Mouse (Mus musculus) cerebellum, adult 2 months (tissue): ENCODE results near the gene Ube2f. TPM values are rescaled to one million over a fixed set of nuclear protein-coding genes. Genes with fewer than 3 reads are reported as not detected.
A peak's percentile ranks its signal among the peaks of the same experiment; 100 is the strongest.

ENCODE experiments used
- DNase-seq, 2 experiments: peaks; one replicate each; pipeline ENCODE4 v3.0.0; 2021
- H3K27ac ChIP-seq: fragments of 200-500 bp; 2 replicates; pipeline ENCODE4 v1.5.1; 2012; ENCODE audit warnings: low read length, control low read depth, inconsistent platforms; ENCODE audit not compliant: insufficient read depth
- H3K27me3 ChIP-seq: fragments of 200-500 bp; 2 replicates; pipeline ENCODE4 v1.6.1; 2012; ENCODE audit warnings: inconsistent platforms, mild to moderate bottlenecking, low read length, moderate library complexity; ENCODE audit not compliant: control insufficient read depth, insufficient read depth
- H3K4me1 ChIP-seq: fragments of 200-500 bp; 2 replicates; pipeline ENCODE4 v1.6.1; 2011; ENCODE audit warnings: low read length; ENCODE audit not compliant: control insufficient read depth, insufficient read depth
- H3K4me3 ChIP-seq: fragments of 200-500 bp; replicated peaks from 2 replicates; pipeline ENCODE3; 2011; ENCODE audit warnings: mild to moderate bottlenecking, low read depth, low read length, control low read depth; ENCODE audit not compliant: insufficient read depth
- CTCF ChIP-seq: fragments of 200-500 bp; IDR thresholded peaks from 2 replicates; pipeline ENCODE4 v1.5.1; 2011; ENCODE audit warnings: low read depth, mild to moderate bottlenecking, control low read depth, low read length, moderate library complexity, borderline replicate concordance; ENCODE audit not compliant: insufficient read depth
- POLR2A ChIP-seq: fragments of 200-500 bp; IDR thresholded peaks from 2 replicates; pipeline ENCODE4 v1.6.1; 2011; ENCODE audit warnings: low read length, control low read depth, borderline replicate concordance; ENCODE audit not compliant: insufficient read depth
- WGBS: fragments of 180-500 bp; shearing (Covaris S2); methylation state at CpG from one replicate; pipeline ENCODE4 v1.1.7; 2018; 5-methylcytosine and 5-hydroxymethylcytosine counted together
- polyA plus RNA-seq: library from polyadenylated mRNA; depleted of rRNA; stranded (reverse); fragments of >200 nt; gene quantifications from 2 replicates; pipeline ENCODE4 v1.2.3, GENCODE M21; 2012; rRNA removed

Ube2f gene
- polyA plus RNA-seq, result 70.7 and 72.3 TPM in 2 replicates

DNA sequence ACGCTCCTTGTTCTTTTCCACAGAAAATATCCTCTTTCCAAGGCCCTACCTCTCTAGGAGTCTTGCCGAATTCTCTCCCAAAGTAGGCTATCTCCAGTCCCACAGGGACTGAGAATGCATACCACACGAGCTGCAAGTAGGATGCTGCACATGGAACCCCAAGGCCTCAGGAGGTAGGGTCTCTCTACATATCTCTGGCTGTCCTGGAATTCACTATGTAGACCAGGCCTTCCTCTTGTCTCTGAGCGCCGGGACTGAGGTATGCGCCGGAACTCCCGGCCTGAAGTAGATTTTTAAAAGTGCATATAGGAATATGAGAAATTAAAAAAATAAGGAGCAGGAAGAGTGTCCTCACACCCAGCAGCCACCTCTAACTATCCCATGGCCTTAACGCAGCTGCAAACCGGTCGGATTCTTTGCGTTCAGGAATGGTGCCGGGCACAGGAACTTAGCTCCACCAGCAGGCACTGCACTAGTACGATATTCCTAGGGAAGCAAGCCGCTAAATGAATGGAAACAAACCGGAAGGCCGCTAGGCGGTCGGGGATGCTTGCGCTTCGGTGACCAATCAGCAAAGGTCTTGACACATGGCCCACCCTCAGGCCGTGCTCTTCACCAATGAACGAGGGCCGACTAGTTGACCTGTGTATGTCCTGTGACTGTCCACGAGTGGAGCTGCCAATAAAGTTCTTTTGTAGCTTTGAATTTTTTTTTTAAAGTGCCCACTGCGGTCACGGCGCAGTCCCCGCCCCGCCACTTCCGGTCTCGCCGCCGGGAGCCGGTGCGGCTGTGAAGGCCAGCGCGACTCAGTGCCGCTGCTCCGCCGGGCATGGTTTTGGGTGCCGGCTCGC is at the start of gene Ube2f:
Gene Ube2f, plus strand, starts transcription at position 741 of the 851 bp plus-strand sequence.
- Histone ChIP-seq H3K4me1 (peaks cover 9% of the 10 kb centered on the region; the same call in 1 of the 2 replicates), H3K4me3 (peak within 1 kb of the TSS; percentile 72), H3K27ac (peak within 1 kb of the TSS; percentile 52), H3K27me3 (no peaks in the 10 kb centered on the region)
- WGBS, result 1% methylated on average over 43 of the region's 43 CpGs
- peak; percentile 93 for TF ChIP-seq POLR2A
- peak; percentile 30; the same call in 1 of the 2 replicates for TF ChIP-seq CTCF
- peak; percentile 95 to 99 for DNase-seq

GRCm38 (mm10) chr1:91201122-91201521 is 49.0 kb upstream of the Ube2f start:
- TF ChIP-seq CTCF (no peak), POLR2A (no peak)
- H3K27ac ChIP-seq, result no peak overlapping the region

GRCm38 (mm10) chr1:91204221-91204765 is 45.8 kb upstream of the Ube2f start:
- H3K27ac ChIP-seq, result no peak overlapping the region
- H3K4me3 ChIP-seq, result no peak overlapping the region
- DNase-seq, result no peak
- no peaks in the 10 kb centered on the region for H3K27me3 ChIP-seq
- WGBS, result 87% methylated on average over 5 of the region's 5 CpGs
- H3K4me1 ChIP-seq, result peaks cover 8% of the 10 kb centered on the region
- no peak for TF ChIP-seq POLR2A
- TF ChIP-seq CTCF, result no peak

More at GRCm38 (mm10) chr1:91201122-91201521, 49.0 kb upstream of the Ube2f start:
- 61% methylated on average over 3 of the region's 3 CpGs for WGBS
- no peak for DNase-seq
- no peaks in the 10 kb centered on the region for H3K4me1 ChIP-seq
- no peak overlapping the region for H3K4me3 ChIP-seq
- H3K27me3 ChIP-seq, result no peaks in the 10 kb centered on the region

DNA sequence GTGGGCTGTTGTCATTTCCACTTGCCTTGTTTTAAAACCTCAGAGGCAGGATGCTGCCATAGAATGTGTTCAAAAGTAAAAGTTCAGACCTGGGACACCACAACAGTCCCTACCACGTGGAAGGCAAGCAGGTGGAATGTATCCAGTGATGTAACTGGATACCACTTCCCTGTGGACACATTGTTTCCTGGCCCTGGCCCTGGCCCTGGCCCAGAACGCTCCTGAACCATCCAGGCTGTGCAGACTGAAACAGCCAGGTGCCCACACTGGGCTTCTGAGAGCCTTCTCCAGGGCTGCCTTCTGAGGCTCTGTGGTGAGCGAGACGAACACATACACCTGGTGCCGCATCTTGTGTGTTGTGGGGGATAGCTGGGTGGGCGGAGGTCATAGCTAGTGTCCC is 44.5 kb upstream of the Ube2f start:
- Histone ChIP-seq H3K27ac (no peak overlapping the region), H3K27me3 (no peaks in the 10 kb centered on the region), H3K4me3 (no peak overlapping the region), H3K4me1 (peaks cover 20% of the 10 kb centered on the region)
- TF ChIP-seq CTCF, result no peak
- no peak for TF ChIP-seq POLR2A
- 89% methylated on average over 6 of the region's 6 CpGs for WGBS
- no peak for DNase-seq

GRCm38 (mm10) chr1:91206336-91206735 is 43.8 kb upstream of the Ube2f start:
- Histone ChIP-seq H3K4me1 (peaks cover 20% of the 10 kb centered on the region), H3K27me3 (no peaks in the 10 kb centered on the region), H3K4me3 (no peak overlapping the region), H3K27ac (no peak overlapping the region)
- WGBS, result 66% methylated on average over 8 of the region's 8 CpGs
- no peak for DNase-seq
- TF ChIP-seq POLR2A (no peak), CTCF (no peak)

DNA sequence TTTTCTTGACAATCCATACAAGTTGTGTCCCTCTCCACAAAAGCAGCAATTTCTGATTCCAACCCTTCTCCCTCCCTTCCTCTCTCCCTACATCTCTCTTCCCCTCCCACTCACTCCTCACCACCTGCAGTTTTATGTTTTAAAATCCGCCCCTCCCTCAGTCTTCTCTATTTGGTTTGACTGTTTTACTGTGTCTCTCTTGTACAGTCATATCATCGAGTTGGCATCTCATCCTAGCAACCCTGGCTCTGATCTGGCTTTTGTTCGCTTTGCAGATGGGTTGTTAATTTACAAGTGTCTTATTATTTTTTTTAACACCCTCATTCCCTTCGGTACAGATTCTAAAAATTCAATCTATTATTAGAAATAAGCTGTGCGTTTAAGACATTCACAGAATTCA is 43.2 kb upstream of the Ube2f start:
- no peak overlapping the region for H3K27ac ChIP-seq
- H3K27me3 ChIP-seq, result no peaks in the 10 kb centered on the region
- TF ChIP-seq POLR2A (no peak), CTCF (no peak)
- H3K4me1 ChIP-seq, result peaks cover 20% of the 10 kb centered on the region
- WGBS, result 57% methylated on average over 5 of the region's 5 CpGs
- no peak for DNase-seq
- no peak overlapping the region for H3K4me3 ChIP-seq

DNA sequence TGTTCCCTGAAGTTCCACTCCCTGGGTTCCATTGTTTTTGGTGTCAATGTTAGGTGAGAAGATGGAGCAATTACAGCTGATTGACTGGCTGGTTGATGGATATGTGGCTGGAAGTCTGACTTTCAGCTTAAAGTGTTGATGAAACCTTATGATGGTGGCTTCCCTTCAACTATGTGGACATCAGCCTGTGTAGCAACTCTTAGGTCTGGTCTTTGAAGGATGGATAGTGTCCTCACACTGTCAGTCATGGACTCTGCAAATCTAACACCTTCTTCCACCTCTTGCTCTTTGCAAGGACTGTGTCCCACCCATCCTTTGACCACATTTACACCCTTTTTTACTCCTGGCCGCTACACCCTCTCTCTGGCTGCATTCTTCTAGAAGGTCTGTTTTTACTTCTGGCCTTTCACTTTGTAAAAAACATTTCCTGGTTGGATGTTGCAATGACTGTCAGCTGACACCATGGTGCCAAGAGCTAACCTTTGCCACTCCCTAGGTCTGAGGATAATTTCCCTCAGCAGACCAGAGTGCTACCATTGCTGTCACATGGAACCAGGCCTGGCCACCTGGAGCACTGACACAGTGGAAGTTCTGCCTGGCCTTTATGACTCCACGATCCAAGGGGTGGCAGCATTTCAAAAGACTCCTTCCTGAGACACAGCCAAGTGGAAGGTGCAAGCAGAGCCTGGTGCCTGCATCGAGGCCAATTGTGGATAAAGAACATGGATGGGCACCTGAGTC is 42.6 kb upstream of the Ube2f start:
- no peak overlapping the region for H3K27ac ChIP-seq
- TF ChIP-seq CTCF (no peak), POLR2A (no peak)
- peak in 1 of 2 experiments; percentile 50 for DNase-seq
- 40% methylated on average over 3 of the region's 3 CpGs for WGBS
- no peak overlapping the region for H3K4me3 ChIP-seq
- peaks cover 20% of the 10 kb centered on the region for H3K4me1 ChIP-seq
- H3K27me3 ChIP-seq, result no peaks in the 10 kb centered on the region

GRCm38 (mm10) chr1:91209343-91209742 is 40.8 kb upstream of the Ube2f start:
- H3K27me3 ChIP-seq, result no peaks in the 10 kb centered on the region
- peak; percentile 25 to 48 for DNase-seq
- H3K4me1 ChIP-seq, result peaks cover 20% of the 10 kb centered on the region
- no peak for TF ChIP-seq CTCF
- TF ChIP-seq POLR2A, result no peak
- no peak overlapping the region for H3K4me3 ChIP-seq
- 66% methylated on average over 6 of the region's 6 CpGs for WGBS
- H3K27ac ChIP-seq, result peak overlapping the region; percentile 70; the same call in 1 of the 2 replicates
